Mouse (Mus musculus): ENCODE data around the gene Hsd17b3. TPM values are rescaled to one million over a fixed set of nuclear protein-coding genes. Genes with fewer than 3 reads are reported as not detected.

Gene Hsd17b3
- polyA plus RNA-seq, 1 experiment, result 0.25 TPM

- DNase-seq (ENCODE audit: low read depth), result no peak
- no peak for TF ChIP-seq CTCF (IDR thresholded peaks at IDR 0.05; ENCODE audit: borderline replicate concordance, extremely low read depth, insufficient read depth, insufficient read length)
- no peak for TF ChIP-seq POLR2A (IDR thresholded peaks at IDR 0.05; ENCODE audit: borderline replicate concordance, extremely low read depth, insufficient read depth, insufficient read length, poor library complexity, severe bottlenecking)
Measured at GRCm38 (mm10) chr13:64107105-64107504, 18.1 kb upstream of the Hsd17b3 start.

- no peak for DNase-seq (ENCODE audit: low read depth)
- TF ChIP-seq CTCF (IDR thresholded peaks at IDR 0.05; ENCODE audit: borderline replicate concordance, extremely low read depth, insufficient read depth, insufficient read length) (no peak), POLR2A (IDR thresholded peaks at IDR 0.05; ENCODE audit: borderline replicate concordance, extremely low read depth, insufficient read depth, insufficient read length, poor library complexity, severe bottlenecking) (no peak)
Measured at GRCm38 (mm10) chr13:64105690-64106089, 16.7 kb upstream of the Hsd17b3 start.

- peak; percentile 55; the same call in 1 of the 2 replicates for TF ChIP-seq CTCF (IDR thresholded peaks at IDR 0.05; ENCODE audit: borderline replicate concordance, extremely low read depth, insufficient read depth, insufficient read length)
- TF ChIP-seq POLR2A (IDR thresholded peaks at IDR 0.05; ENCODE audit: borderline replicate concordance, extremely low read depth, insufficient read depth, insufficient read length, poor library complexity, severe bottlenecking), result no peak
- DNase-seq (ENCODE audit: low read depth), result peak; percentile 49
Measured at GRCm38 (mm10) chr13:64100186-64100585, 11.2 kb upstream of the Hsd17b3 start.

- TF ChIP-seq POLR2A (IDR thresholded peaks at IDR 0.05; ENCODE audit: borderline replicate concordance, extremely low read depth, insufficient read depth, insufficient read length, poor library complexity, severe bottlenecking), result no peak
- peak; percentile 40; the same call in 1 of the 2 replicates for TF ChIP-seq CTCF (IDR thresholded peaks at IDR 0.05; ENCODE audit: borderline replicate concordance, extremely low read depth, insufficient read depth, insufficient read length)
- DNase-seq (ENCODE audit: low read depth), result peak; percentile 15
Measured at GRCm38 (mm10) chr13:64098992-64099391, 10.0 kb upstream of the Hsd17b3 start.

GRCm38 (mm10) chr13:64093341-64093740 is 4.3 kb upstream of the Hsd17b3 start:
- TF ChIP-seq POLR2A (IDR thresholded peaks at IDR 0.05; ENCODE audit: borderline replicate concordance, extremely low read depth, insufficient read depth, insufficient read length, poor library complexity, severe bottlenecking), result no peak
- TF ChIP-seq CTCF (IDR thresholded peaks at IDR 0.05; ENCODE audit: borderline replicate concordance, extremely low read depth, insufficient read depth, insufficient read length), result peak; percentile 66
- peak; percentile 81 for DNase-seq (ENCODE audit: low read depth)

- TF ChIP-seq POLR2A (IDR thresholded peaks at IDR 0.05; ENCODE audit: borderline replicate concordance, extremely low read depth, insufficient read depth, insufficient read length, poor library complexity, severe bottlenecking) (no peak), CTCF (IDR thresholded peaks at IDR 0.05; ENCODE audit: borderline replicate concordance, extremely low read depth, insufficient read depth, insufficient read length) (no peak)
- DNase-seq (ENCODE audit: low read depth), result no peak
Measured at GRCm38 (mm10) chr13:64092752-64093151, 3.7 kb upstream of the Hsd17b3 start.

- no peak for TF ChIP-seq CTCF (IDR thresholded peaks at IDR 0.05; ENCODE audit: borderline replicate concordance, extremely low read depth, insufficient read depth, insufficient read length)
- TF ChIP-seq POLR2A (IDR thresholded peaks at IDR 0.05; ENCODE audit: borderline replicate concordance, extremely low read depth, insufficient read depth, insufficient read length, poor library complexity, severe bottlenecking), result no peak
- no peak for DNase-seq (ENCODE audit: low read depth)
Measured at GRCm38 (mm10) chr13:64092141-64092540, 3.1 kb upstream of the Hsd17b3 start.

GRCm38 (mm10) chr13:64091006-64091405 is 2.0 kb upstream of the Hsd17b3 start:
- DNase-seq (ENCODE audit: low read depth), result peak; percentile 12
- TF ChIP-seq POLR2A (IDR thresholded peaks at IDR 0.05; ENCODE audit: borderline replicate concordance, extremely low read depth, insufficient read depth, insufficient read length, poor library complexity, severe bottlenecking), result no peak
- TF ChIP-seq CTCF (IDR thresholded peaks at IDR 0.05; ENCODE audit: borderline replicate concordance, extremely low read depth, insufficient read depth, insufficient read length), result no peak

GRCm38 (mm10) chr13:64090278-64090677 is 1.2 kb upstream of the Hsd17b3 start:
- TF ChIP-seq CTCF (IDR thresholded peaks at IDR 0.05; ENCODE audit: borderline replicate concordance, extremely low read depth, insufficient read depth, insufficient read length) (no peak), POLR2A (IDR thresholded peaks at IDR 0.05; ENCODE audit: borderline replicate concordance, extremely low read depth, insufficient read depth, insufficient read length, poor library complexity, severe bottlenecking) (no peak)
- DNase-seq (ENCODE audit: low read depth), result no peak

GRCm38 (mm10) chr13:64088057-64088456 is 973 bp downstream of the Hsd17b3 start:
- TF ChIP-seq CTCF (IDR thresholded peaks at IDR 0.05; ENCODE audit: borderline replicate concordance, extremely low read depth, insufficient read depth, insufficient read length) (no peak), POLR2A (IDR thresholded peaks at IDR 0.05; ENCODE audit: borderline replicate concordance, extremely low read depth, insufficient read depth, insufficient read length, poor library complexity, severe bottlenecking) (no peak)
- DNase-seq (ENCODE audit: low read depth), result no peak

- no peak for DNase-seq (ENCODE audit: low read depth)
- no peak for TF ChIP-seq CTCF (IDR thresholded peaks at IDR 0.05; ENCODE audit: borderline replicate concordance, extremely low read depth, insufficient read depth, insufficient read length)
- TF ChIP-seq POLR2A (IDR thresholded peaks at IDR 0.05; ENCODE audit: borderline replicate concordance, extremely low read depth, insufficient read depth, insufficient read length, poor library complexity, severe bottlenecking), result no peak
Measured at GRCm38 (mm10) chr13:64086036-64086435, 3.0 kb downstream of the Hsd17b3 start.

GRCm38 (mm10) chr13:64083331-64083730 is 5.7 kb downstream of the Hsd17b3 start:
- TF ChIP-seq POLR2A (IDR thresholded peaks at IDR 0.05; ENCODE audit: borderline replicate concordance, extremely low read depth, insufficient read depth, insufficient read length, poor library complexity, severe bottlenecking), result no peak
- no peak for TF ChIP-seq CTCF (IDR thresholded peaks at IDR 0.05; ENCODE audit: borderline replicate concordance, extremely low read depth, insufficient read depth, insufficient read length)
- DNase-seq (ENCODE audit: low read depth), result no peak
